In the genomic region with DNA sequence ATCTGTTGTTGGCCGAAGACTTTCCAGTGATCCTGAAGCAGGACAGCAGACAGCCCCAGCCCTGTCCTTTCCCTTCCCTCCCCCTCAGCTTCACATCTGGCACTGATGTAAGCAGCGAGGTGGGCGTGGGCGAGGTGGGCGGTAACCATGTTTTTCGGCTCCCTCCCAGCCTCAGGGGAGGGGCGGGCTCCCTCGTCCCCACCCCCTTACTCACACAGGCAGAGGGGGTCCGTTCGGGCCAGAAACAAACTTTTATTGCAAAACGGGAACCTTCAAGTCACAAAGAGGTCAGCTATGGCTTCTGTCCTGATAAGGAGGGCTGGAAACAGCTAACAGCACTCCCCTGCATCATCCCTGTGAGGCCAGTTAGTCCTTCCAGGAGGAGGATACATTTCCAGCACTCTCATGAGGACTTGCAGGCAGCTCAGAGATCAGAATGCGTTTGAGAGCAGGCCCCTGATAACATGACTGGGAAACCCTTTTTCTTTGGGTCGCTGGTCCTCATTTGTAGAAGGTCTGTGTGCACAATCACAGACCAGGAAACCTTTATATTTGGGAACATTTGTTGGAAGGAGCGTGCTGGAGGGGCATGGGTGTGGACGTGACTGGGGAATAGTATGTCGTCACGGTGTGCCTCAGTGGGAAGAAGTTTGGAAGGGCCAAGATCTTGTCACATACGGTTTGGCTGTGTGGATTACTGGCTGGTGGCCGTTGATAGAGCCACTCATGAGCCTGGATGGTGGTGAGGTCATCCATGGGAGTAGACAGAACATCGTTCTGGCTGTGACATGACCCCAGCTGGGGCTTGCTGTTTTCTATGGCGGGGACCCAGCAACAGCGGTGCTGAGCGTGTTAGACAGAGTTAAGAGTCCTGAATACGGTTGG, we compare ENCODE assay signal across 9 mouse cellular contexts. TPM values are rescaled to one million over a fixed set of nuclear protein-coding genes. Genes with fewer than 3 reads are reported as not detected.
DNase-seq lines count a peak whose midpoint lies in the region; ATAC-seq and TF ChIP-seq lines count a peak whose summit lies in the region.
"Had no signal": no experiment of that assay in that cellular context is flagged by ENCODE, and none has a peak within 500 bp of the region (broad histone marks: within the 10 kb centered on the region; RNA-seq: fewer than 3 reads in every experiment).

No protein-coding gene starts in this region.

- H3K36me3 ChIP-seq in forebrain, embryonic 13.5 days (ENCODE audit: poor library complexity, severe bottlenecking): no peaks in the 10 kb centered on the region
- no peaks in the 10 kb centered on the region for H3K36me3 ChIP-seq in limb, embryonic 14.5 days (ENCODE audit: control insufficient read depth, insufficient read depth, low read length)

- DNase-seq in adrenal gland, adult (ENCODE audit: inconsistent age in 2 of 2, low spot score in 1 of 2): peak; percentile 50 to 64
- DNase-seq in adrenal gland, adult 8-10 months: no peak
- DNase-seq in heart, postnatal 4 days: peak; percentile 90
- peak; percentile 88 for DNase-seq in limb, embryonic 14.5 days (ENCODE audit: low spot score)
- peak; percentile 64 for DNase-seq in ovary, postnatal 10 days (ENCODE audit: low spot score)
- DNase-seq in cerebellum, adult 9-11 months: no peak
- no peak for DNase-seq in layer of hippocampus, postnatal 10 days (ENCODE audit: low spot score in 2 of 2)

- no peaks in the 10 kb centered on the region for H3K27me3 ChIP-seq in forebrain, embryonic 13.5 days
- no peaks in the 10 kb centered on the region for H3K27me3 ChIP-seq in limb, embryonic 14.5 days (ENCODE audit: control insufficient read depth, insufficient read depth, low read length)

- no peak for ATAC-seq in forebrain, embryonic 13.5 days
- peak; percentile 87 for ATAC-seq in limb, embryonic 14.5 days (ENCODE audit: low FRiP score, low read depth)

- no peaks in the 10 kb centered on the region; the same call in 1 of the 2 replicates for H3K9me3 ChIP-seq in forebrain, embryonic 13.5 days (replicated peaks)
- H3K9me3 ChIP-seq in limb, embryonic 14.5 days (ENCODE audit: control insufficient read depth, low read length): no peaks in the 10 kb centered on the region

- peak overlapping the region; percentile 24; the same call in 1 of the 2 replicates for H3K4me2 ChIP-seq in forebrain, embryonic 13.5 days
- peak overlapping the region; percentile 47 for H3K4me2 ChIP-seq in limb, embryonic 14.5 days (replicated peaks; ENCODE audit: low read depth, low read length, severe bottlenecking)

- H3K9ac ChIP-seq in forebrain, embryonic 13.5 days: no peak overlapping the region
- peak overlapping the region; percentile 18; the same call in 1 of the 2 replicates for H3K9ac ChIP-seq in limb, embryonic 14.5 days (ENCODE audit: low read depth, low read length, severe bottlenecking)

- peak; percentile 19; the same call in 1 of the 2 replicates for TF ChIP-seq POLR2A in limb, embryonic 14.5 days (IDR thresholded peaks at IDR 0.05; ENCODE audit: borderline replicate concordance, extremely low read depth, insufficient read depth, insufficient read length)

- no peak overlapping the region for H3K27ac ChIP-seq in forebrain, embryonic 13.5 days
- peak overlapping the region; percentile 61 for H3K27ac ChIP-seq in limb, embryonic 14.5 days (replicated peaks; ENCODE audit: low read depth, low read length)

- peaks cover 11% of the 10 kb centered on the region for H3K4me1 ChIP-seq in forebrain, embryonic 13.5 days
- peaks cover 12% of the 10 kb centered on the region for H3K4me1 ChIP-seq in limb, embryonic 14.5 days (ENCODE audit: control insufficient read depth, insufficient read depth, low read length)

- H3K4me3 ChIP-seq in forebrain, embryonic 13.5 days: no peak overlapping the region
- H3K4me3 ChIP-seq in limb, embryonic 14.5 days (replicated peaks; ENCODE audit: low read length): peak overlapping the region; percentile 23
- H3K4me3 ChIP-seq: erythroblast, embryonic 14.5 days had no signal

- 34% methylated on average over 24 of the region's 24 CpGs for WGBS in forebrain, embryonic 13.5 days
- WGBS in limb, embryonic 14.5 days: 23% methylated on average over 24 of the region's 24 CpGs

RNA-seq across cellular contexts. Expression of a gene that starts 14.0 kb away (rescaled TPM):
- 10 to 100 TPM; 51.4 to 73.8 (median 64.5) TPM for total RNA-seq in adrenal gland, adult 8-10 months (2022)
- polyA plus RNA-seq in forebrain, embryonic 13.5 days (2015; fragmentation: Nextera tagmentation; extraction: Ambion mirVana): 18.1 and 19.4 TPM in 2 replicates
- total RNA-seq in heart, postnatal 4 days (2021): 10 to 100 TPM; 79.5 to 90.3 TPM
- polyA plus RNA-seq in limb, embryonic 14.5 days (2012; rRNA removed): 80.2 and 94.4 TPM in 2 replicates
- polyA plus RNA-seq in limb, embryonic 14.5 days (2014; fragmentation: Nextera tagmentation; extraction: Ambion mirVana): 111 and 132 TPM in 2 replicates
- 10 to 100 TPM; 43.2 to 44.9 TPM for total RNA-seq in layer of hippocampus, postnatal 10 days (2021)

RNA-seq across cellular contexts. Expression of a gene that starts 14.2 kb away (rescaled TPM):
- total RNA-seq in adrenal gland, adult 8-10 months (2022): 1 to 10 TPM; 2.3 to 4.2 (median 3.2) TPM
- polyA plus RNA-seq in forebrain, embryonic 13.5 days (2015; fragmentation: Nextera tagmentation; extraction: Ambion mirVana): 0.49 and 0.78 TPM in 2 replicates
- total RNA-seq in heart, postnatal 4 days (2021): 1 to 10 TPM; 7.5 to 8.7 TPM
- polyA plus RNA-seq in limb, embryonic 14.5 days (2012; rRNA removed): 2.6 and 3.3 TPM in 2 replicates
- 1.6 and 2.0 TPM in 2 replicates for polyA plus RNA-seq in limb, embryonic 14.5 days (2014; fragmentation: Nextera tagmentation; extraction: Ambion mirVana)
- total RNA-seq in layer of hippocampus, postnatal 10 days (2021): 1 to 10 TPM; 2.6 to 4.0 TPM
- polyA plus RNA-seq: erythroblast, embryonic 14.5 days had no signal

RNA-seq across cellular contexts. Expression of a gene that starts 47.9 kb away (rescaled TPM):
- 100 to 1,000 TPM in 3 of 4 experiments, 10 to 100 TPM in 1; 97.0 to 132 (median 119) TPM for total RNA-seq in adrenal gland, adult 8-10 months (2022)
- 60.8 and 65.0 TPM in 2 replicates for polyA plus RNA-seq in forebrain, embryonic 13.5 days (2015; fragmentation: Nextera tagmentation; extraction: Ambion mirVana)
- total RNA-seq in heart, postnatal 4 days (2021): 100 to 1,000 TPM; 147 to 149 TPM
- polyA plus RNA-seq in limb, embryonic 14.5 days (2012; rRNA removed): 66.8 and 73.4 TPM in 2 replicates
- polyA plus RNA-seq in limb, embryonic 14.5 days (2014; fragmentation: Nextera tagmentation; extraction: Ambion mirVana): 77.1 and 80.7 TPM in 2 replicates
- 100 to 1,000 TPM; 122 to 129 TPM for total RNA-seq in layer of hippocampus, postnatal 10 days (2021)

Comparison
In these comparisons a context has a peak if more than half of its experiments do, and no peak if none do; other contexts are left out.
1. DNase-seq: peak in adrenal gland, adult (2 of 2), heart, postnatal 4 days (single experiment), limb, embryonic 14.5 days (single experiment) and ovary, postnatal 10 days (single experiment); none in adrenal gland, adult 8-10 months (single experiment), cerebellum, adult 9-11 months (single experiment) and layer of hippocampus, postnatal 10 days (0 of 2).